Mouse (Mus musculus) olfactory bulb, adult 2 months (tissue): ENCODE measurements around the gene Mutyh.

Experiments used
- CTCF ChIP-seq: fragments of 200-500 bp; IDR thresholded peaks from 2 replicates; pipeline ENCODE4 v1.5.1; 2012; ENCODE audit warnings: low read depth, mild to moderate bottlenecking, low read length, moderate library complexity; ENCODE audit not compliant: insufficient read depth
- POLR2A ChIP-seq: fragments of 200-500 bp; IDR thresholded peaks from 2 replicates; pipeline ENCODE4 v1.6.1; 2012; ENCODE audit warnings: mild to moderate bottlenecking, low read depth, low read length, moderate library complexity; ENCODE audit not compliant: insufficient read depth

GRCm38 (mm10) chr4:116815276-116815675, 7.8 kb downstream of the Mutyh start:
- TF ChIP-seq CTCF (no peak), POLR2A (no peak)
